17 mouse cellular contexts compared by ENCODE assay signal in the genomic region with DNA sequence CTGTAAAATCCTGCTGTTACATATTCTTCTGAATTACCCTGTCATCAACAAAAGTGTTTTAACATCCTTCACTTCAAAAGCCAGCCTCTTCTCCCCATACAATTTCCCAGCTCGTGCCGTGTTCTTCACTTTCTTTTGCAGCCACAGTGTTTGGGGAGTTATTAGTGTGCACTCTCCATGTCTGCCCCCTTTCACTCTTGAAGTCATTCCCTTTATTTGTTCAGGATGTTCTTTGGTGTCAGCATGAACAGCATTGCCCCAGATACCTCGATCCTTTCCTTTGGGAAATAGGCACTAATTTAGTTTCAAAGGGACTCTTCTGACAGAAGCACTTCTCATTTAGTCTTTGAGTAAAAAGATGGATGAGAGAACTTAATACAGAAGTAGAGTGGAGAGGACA.
"Had no signal": no experiment of that assay in that cellular context is flagged by ENCODE, and none has a peak within 500 bp of the region (broad histone marks: within the 10 kb centered on the region; RNA-seq: fewer than 3 reads in every experiment).

No protein-coding gene starts in this region.

- H3K36me3 ChIP-seq: liver, embryonic 15.5 days; lung, embryonic 15.5 days; midbrain, embryonic 12.5 days; stomach, embryonic 15.5 days had no signal

- H3K27ac ChIP-seq: liver, embryonic 15.5 days; lung, embryonic 15.5 days; macrophage; midbrain, embryonic 12.5 days; stomach, embryonic 15.5 days; stomach, postnatal 0 days had no signal

- H3K4me3 ChIP-seq: liver, embryonic 15.5 days; lung, embryonic 15.5 days; megakaryocyte, embryonic 14.5 days; midbrain, embryonic 12.5 days; stomach, embryonic 15.5 days had no signal

- H3K4me2 ChIP-seq: liver, embryonic 15.5 days; lung, embryonic 15.5 days; midbrain, embryonic 12.5 days; stomach, embryonic 15.5 days had no signal

- H3K4me1 ChIP-seq: liver, embryonic 15.5 days; lung, embryonic 15.5 days; megakaryocyte, embryonic 14.5 days; midbrain, embryonic 12.5 days; stomach, embryonic 15.5 days had no signal

- ATAC-seq: liver, postnatal 0 days; lung, postnatal 0 days had no signal

- H3K9ac ChIP-seq: liver, embryonic 15.5 days; liver, postnatal 0 days; lung, embryonic 15.5 days; midbrain, embryonic 12.5 days; stomach, embryonic 15.5 days had no signal

- H3K27me3 ChIP-seq: liver, embryonic 15.5 days; lung, embryonic 15.5 days; megakaryocyte, embryonic 14.5 days; midbrain, embryonic 12.5 days; stomach, embryonic 15.5 days had no signal

- DNase-seq: liver, postnatal 0 days; lung, adult 2 months; lung, postnatal 14 days; lung, postnatal 36 days; midbrain, embryonic 14.5 days; right cerebral cortex, postnatal 14 days; thymus, adult 2 months; thymus, postnatal 25 days; thymus, postnatal 4 days had no signal

- H3K9me3 ChIP-seq: liver, embryonic 15.5 days; lung, embryonic 15.5 days; megakaryocyte, embryonic 14.5 days; midbrain, embryonic 12.5 days; stomach, embryonic 15.5 days had no signal
